Mouse (Mus musculus): ENCODE results near the gene Car14. TPM values are rescaled to one million over a fixed set of nuclear protein-coding genes. Genes with fewer than 3 reads are reported as not detected.
"Not testable (repeated sequence)": the region's sequence is repeated elsewhere in the genome, so short reads cannot be mapped to it uniquely, and the experiment has no call there.

Gene Car14
- total RNA-seq, 2 experiments from 2014 or later: not detected

DNA sequence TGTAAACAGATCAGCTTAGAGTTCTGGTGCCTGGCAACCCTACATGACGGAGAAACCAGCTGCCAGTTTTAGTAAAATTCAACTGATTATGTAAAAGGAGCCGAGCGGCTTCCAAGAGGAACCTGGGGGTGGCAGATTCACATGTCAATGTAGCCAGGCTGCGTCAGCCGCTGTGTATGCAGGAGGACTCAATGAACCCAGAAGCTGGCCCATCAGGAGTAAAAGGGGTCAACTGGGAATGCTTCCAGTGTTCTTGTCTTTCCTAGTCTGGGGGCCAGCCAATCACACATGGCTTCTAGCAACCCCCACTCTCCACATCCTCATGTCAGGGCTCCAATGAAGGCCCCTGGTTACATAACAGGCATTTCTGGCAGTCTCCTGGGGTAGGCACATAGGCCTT lies 39.4 kb downstream of the Car14 start:
- no peak for ATAC-seq (replicated peaks; ENCODE audit: low FRiP score, low TSS enrichment, poor library complexity, severe bottlenecking)

DNA sequence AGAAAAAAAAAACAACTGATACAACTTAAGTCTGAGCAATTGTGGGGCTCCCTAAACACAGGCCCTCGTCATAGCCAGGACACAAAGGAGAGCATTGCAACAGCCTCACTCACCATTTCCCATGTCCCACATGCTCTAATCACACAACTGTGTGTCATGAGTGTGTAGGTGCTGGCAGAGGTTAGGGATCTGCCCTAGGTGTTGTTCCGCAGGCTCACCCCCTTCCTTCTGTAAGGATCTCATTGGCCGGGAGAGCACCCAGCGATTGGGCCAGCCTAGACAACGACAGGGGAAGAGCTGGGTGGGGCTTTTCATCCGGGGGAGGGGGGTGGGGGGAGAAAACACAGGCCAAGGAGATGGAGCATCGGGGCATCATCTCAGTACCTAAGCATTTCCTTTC lies 40.9 kb downstream of the Car14 start:
- ATAC-seq (replicated peaks; ENCODE audit: low FRiP score, low TSS enrichment, poor library complexity, severe bottlenecking): no peak

DNA sequence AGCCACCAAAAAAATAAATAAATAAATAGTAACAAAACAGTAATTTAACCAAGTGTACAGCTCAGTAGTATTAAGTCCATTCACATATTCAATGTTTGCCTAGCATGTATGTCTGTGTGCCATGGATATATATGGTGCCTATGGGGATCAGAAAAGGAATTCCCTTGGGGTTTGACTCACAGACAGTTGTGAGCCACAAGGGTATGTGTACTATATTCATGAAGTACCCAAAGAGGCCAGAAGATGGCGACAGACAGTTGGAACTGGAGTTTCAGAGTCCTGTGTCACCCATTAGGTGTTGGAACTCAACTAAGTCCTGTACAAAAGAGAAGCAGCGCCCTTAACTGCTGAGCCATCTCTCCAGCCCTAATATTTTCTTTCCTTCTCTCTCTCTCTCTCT lies 42.7 kb downstream of the Car14 start:
- ATAC-seq (replicated peaks; ENCODE audit: low FRiP score, low TSS enrichment, poor library complexity, severe bottlenecking): peak; percentile 86

DNA sequence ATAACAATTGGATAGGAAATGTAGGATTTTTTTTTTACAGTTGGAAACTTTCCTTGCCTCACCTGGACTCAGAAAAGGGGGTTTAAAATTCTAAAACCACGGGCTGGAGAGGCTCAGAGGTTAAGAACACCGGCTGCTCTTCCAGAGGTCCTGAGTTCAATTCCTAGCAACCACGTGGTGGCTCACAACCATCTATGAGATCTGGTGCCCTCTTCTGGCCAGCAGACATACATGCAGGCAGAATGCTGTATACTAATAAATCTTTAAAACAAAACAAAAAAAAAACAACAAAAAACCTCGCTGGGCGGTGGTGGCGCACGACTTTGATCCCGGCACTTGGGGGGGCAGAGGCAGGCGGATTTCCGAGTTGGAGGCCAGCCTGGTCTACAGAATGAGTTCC lies 43.3 kb downstream of the Car14 start:
- ATAC-seq (replicated peaks; ENCODE audit: low FRiP score, low TSS enrichment, poor library complexity, severe bottlenecking): no peak

DNA sequence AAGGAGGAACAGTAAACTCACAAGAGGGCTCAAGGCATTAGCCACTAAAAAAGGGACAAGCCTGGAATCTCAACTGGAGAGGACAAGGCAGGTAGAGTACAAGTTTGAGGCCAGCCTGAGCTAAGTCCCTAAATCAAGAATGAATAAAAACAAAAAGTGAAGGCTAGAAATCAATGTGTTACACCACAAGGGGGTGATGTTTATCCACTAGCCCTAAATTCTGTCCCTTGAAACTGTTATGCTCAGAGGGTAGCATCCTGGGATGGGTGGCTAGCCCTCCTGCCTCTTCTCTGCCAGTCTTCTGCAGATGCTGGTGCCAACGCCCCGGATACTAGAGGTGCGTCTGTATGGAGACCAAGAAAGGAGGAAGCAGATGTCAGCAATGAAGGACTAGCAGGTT lies 44.2 kb downstream of the Car14 start:
- no peak for ATAC-seq (replicated peaks; ENCODE audit: low FRiP score, low TSS enrichment, poor library complexity, severe bottlenecking)

DNA sequence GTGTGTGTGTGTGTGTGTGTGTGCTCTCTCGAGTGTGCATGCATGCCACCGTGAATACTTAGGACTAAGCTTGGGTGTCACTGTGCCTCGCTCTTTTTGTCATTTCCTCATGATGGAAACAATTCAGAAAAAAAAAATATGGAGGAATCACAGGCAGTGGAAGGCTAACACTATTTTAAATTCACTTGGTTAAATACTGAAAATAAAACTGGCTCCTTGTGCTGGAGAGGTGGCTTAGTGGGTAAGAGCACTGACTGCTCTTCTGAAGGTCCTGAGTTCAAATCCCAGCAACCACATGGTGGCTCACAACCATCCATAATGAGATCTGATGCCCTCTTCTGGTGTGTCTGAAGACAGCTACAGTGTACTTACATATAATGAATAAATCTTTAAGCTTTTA lies 46.2 kb downstream of the Car14 start:
- ATAC-seq (replicated peaks; ENCODE audit: low FRiP score, low TSS enrichment, poor library complexity, severe bottlenecking): not testable (repeated sequence)

DNA sequence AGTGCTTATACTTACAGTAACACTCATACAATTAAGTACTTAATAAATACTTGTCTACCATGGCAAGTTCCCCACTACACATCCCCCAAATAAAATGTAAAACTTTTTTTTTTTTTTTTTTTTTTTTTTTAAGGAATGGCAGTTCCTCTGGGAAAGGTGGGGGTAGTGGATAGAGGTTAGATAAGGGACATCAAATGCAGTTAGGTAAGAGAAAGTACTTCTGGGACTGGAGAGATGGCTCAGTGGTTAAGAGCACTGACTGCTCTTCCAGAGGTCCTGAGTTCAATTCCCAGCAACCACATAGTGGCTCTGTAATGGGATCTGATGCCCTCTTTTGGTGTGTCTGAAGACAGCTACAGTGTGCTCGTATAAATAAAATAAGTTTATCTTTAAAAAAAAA lies 47.4 kb downstream of the Car14 start:
- not testable (repeated sequence) for ATAC-seq (replicated peaks; ENCODE audit: low FRiP score, low TSS enrichment, poor library complexity, severe bottlenecking)

DNA sequence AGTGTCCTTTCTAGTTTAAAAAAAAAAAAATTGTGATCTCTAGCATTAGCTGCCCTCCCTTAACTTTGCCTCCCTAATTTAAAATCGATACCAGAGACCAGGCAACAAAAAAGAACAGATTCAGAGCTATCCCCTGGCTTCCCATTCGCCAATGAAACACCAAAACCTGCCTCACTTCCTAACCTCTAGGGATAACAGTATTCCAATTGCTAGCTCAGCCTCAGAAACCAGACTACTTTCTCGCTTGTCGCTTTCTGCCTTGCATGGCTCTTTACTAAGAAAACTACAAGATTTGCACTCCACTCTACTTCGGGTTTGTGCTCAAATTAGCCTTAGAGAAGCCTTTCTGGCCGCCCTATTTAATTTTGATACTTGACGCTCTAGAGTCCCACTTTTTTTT lies 48.4 kb downstream of the Car14 start:
- ATAC-seq (replicated peaks; ENCODE audit: low FRiP score, low TSS enrichment, poor library complexity, severe bottlenecking): 0 out of 2 replicates have a peak, but pooled peaks have one; percentile 15

DNA sequence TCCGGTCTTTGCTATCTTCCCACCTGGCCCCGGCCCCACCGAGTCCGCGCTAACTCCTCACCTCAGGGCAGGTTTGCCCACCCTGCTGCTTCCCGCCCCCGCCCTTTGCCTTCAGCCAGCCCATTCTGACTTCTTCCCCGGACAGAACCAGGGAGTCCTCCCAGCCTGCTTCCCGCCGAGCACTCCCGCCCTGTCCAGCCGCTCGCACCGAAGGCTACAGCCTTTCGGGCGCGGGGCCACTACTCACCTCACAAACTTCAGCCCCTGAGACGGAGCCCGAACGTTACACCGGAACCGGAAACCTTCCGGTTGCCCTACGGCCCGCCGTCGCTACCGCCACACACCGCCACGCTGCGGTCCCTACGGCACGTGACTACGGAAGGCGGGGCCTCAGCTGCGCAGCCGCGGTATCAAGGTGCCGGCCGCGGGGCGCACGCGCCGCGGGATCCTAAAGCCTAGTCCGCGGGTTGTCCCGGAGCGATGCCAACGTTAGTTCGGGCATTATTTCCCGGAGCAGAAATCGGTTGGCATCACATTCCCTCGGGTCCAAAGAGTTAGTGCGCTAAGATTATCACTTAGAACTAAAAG lies 48.9 kb downstream of the Car14 start, which contains the start of gene Prpf3:
Gene Prpf3, minus strand, starts transcription at position 384 of the 588 bp plus-strand sequence.
- peak; percentile 96 for ATAC-seq (replicated peaks; ENCODE audit: low FRiP score, low TSS enrichment, poor library complexity, severe bottlenecking)

DNA sequence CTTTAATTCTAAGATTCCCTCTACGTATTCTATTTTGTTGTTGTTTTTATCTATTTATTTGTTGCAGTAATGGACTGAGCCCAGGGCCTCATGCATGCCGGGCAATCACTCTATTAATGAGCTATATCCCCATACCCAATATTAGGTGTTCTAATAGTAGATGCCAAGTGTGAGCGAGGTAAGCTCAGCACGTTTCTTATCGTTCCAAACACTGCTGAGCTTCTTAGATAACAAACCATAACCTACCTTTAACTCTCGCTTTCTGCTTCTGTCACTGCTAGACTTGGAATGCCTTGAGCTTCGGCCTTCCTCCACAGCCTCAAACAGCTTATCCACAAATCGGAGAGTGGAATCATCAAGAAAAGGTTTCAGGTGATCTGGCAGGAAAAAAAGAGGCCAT lies 53.2 kb downstream of the Car14 start:
- ATAC-seq (replicated peaks; ENCODE audit: low FRiP score, low TSS enrichment, poor library complexity, severe bottlenecking): no peak

DNA sequence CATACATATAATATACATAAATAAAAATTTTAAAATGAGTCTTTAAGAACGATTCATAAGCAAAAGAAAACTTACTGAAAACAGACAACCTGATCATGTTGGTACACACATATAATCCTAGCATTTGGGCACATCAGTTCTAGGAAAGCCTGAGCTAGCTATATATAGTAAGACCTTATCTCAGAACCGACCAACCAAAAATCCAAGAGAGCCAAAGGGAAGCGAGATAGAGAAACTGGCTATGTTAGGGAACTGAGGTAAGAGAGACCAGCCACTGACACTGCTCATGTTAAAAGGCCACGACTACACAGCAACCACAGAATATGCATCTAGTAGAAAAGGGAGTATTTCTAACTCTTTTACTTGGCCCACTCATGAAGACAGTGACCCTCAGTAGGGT lies 53.9 kb downstream of the Car14 start:
- no peak for ATAC-seq (replicated peaks; ENCODE audit: low FRiP score, low TSS enrichment, poor library complexity, severe bottlenecking)

Other genes starting within 250 kb of the Car14 start
- 76.0 and 78.6 TPM in 2 replicates for gene Mcl1, start 245.9 kb downstream of the Car14 start, total RNA-seq (2014; fragmentation: Nextera tagmentation)
- gene Mcl1, start 245.9 kb downstream of the Car14 start, total RNA-seq (2017): 107 and 132 TPM in 2 replicates
- 0.20 TPM in 1 of 2 replicates, not detected in the other for gene Adamtsl4, start 216.8 kb downstream of the Car14 start, total RNA-seq (2014; fragmentation: Nextera tagmentation)
- not detected in 2 replicates for gene Adamtsl4, start 216.8 kb downstream of the Car14 start, total RNA-seq (2017)
- gene Ecm1, start 165.1 kb downstream of the Car14 start, total RNA-seq (2014; fragmentation: Nextera tagmentation): 8.2 and 17.2 TPM in 2 replicates
- not detected in 2 replicates for gene Ecm1, start 165.1 kb downstream of the Car14 start, total RNA-seq (2017)
- gene Tars2, start 144.5 kb downstream of the Car14 start, total RNA-seq (2014; fragmentation: Nextera tagmentation): 88.1 and 103 TPM in 2 replicates
- 58.0 and 75.5 TPM in 2 replicates for gene Tars2, start 144.5 kb downstream of the Car14 start, total RNA-seq (2017)
- gene Rprd2, start 85.8 kb downstream of the Car14 start, total RNA-seq (2014; fragmentation: Nextera tagmentation): 62.4 and 68.5 TPM in 2 replicates
- 17.5 and 21.3 TPM in 2 replicates for gene Rprd2, start 85.8 kb downstream of the Car14 start, total RNA-seq (2017)
- 72.1 and 90.7 TPM in 2 replicates for gene Prpf3, start 48.8 kb downstream of the Car14 start, total RNA-seq (2014; fragmentation: Nextera tagmentation)
- gene Prpf3, start 48.8 kb downstream of the Car14 start, total RNA-seq (2017): 66.7 and 100.0 TPM in 2 replicates
- gene Mrps21, start 33.2 kb downstream of the Car14 start, total RNA-seq (2014; fragmentation: Nextera tagmentation): 204 and 223 TPM in 2 replicates
- gene Mrps21, start 33.2 kb downstream of the Car14 start, total RNA-seq (2017): 318 and 398 TPM in 2 replicates
- 0.69 and 3.3 TPM in 2 replicates for gene Ciart, start 22.4 kb downstream of the Car14 start, total RNA-seq (2014; fragmentation: Nextera tagmentation)
- gene Ciart, start 22.4 kb downstream of the Car14 start, total RNA-seq (2017): 0.66 and 2.8 TPM in 2 replicates
- 2.1 and 2.3 TPM in 2 replicates for gene BC028528, start 12.7 kb downstream of the Car14 start, total RNA-seq (2014; fragmentation: Nextera tagmentation)
- 2.3 and 14.6 TPM in 2 replicates for gene BC028528, start 12.7 kb downstream of the Car14 start, total RNA-seq (2017)
- 35.7 and 42.8 TPM in 2 replicates for gene Aph1a, start 10.7 kb downstream of the Car14 start, total RNA-seq (2014; fragmentation: Nextera tagmentation)
- 16.2 and 21.1 TPM in 2 replicates for gene Aph1a, start 10.7 kb downstream of the Car14 start, total RNA-seq (2017)
- 136 and 186 TPM in 2 replicates for gene Anp32e, start 24.6 kb upstream of the Car14 start, total RNA-seq (2014; fragmentation: Nextera tagmentation)
- gene Anp32e, start 24.6 kb upstream of the Car14 start, total RNA-seq (2017): 505 and 626 TPM in 2 replicates
- 0.61 and 5.4 TPM in 2 replicates for gene Plekho1, start 91.3 kb upstream of the Car14 start, total RNA-seq (2014; fragmentation: Nextera tagmentation)
- gene Plekho1, start 91.3 kb upstream of the Car14 start, total RNA-seq (2017): 5.9 and 10.5 TPM in 2 replicates
- 29.7 and 38.8 TPM in 2 replicates for gene Vps45, start 153.8 kb upstream of the Car14 start, total RNA-seq (2014; fragmentation: Nextera tagmentation)
- 13.4 and 16.6 TPM in 2 replicates for gene Vps45, start 153.8 kb upstream of the Car14 start, total RNA-seq (2017)
- gene Otud7b, start 199.8 kb upstream of the Car14 start, total RNA-seq (2014; fragmentation: Nextera tagmentation): 9.7 and 12.3 TPM in 2 replicates
- gene Otud7b, start 199.8 kb upstream of the Car14 start, total RNA-seq (2017): 11.7 and 15.5 TPM in 2 replicates

Measured in megakaryocyte-erythroid progenitor cell, adult 5-6 weeks (primary cell).